In the genomic region with DNA sequence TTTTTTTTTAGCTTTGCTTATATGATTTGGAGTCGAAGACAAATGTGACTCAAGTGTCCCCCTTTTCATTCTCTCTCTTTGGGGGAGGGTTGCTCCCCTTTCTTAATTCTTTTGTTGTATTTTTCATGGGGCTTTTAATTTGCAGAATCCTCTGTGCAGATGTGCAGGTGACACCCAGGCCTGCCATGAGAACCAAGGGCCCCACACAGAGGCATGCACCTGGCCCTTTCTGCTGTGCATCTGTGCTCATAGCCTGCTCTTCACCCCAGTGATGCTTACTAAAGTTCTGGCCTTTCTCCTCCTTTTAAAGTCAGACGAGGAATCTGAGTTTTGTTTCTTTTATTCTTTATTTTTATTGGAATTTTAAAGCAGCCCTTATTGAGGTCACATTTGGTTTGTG, we compare ENCODE assay signal across 8 mouse cellular contexts.
"Had no signal": no experiment of that assay in that cellular context is flagged by ENCODE, and none has a peak within 500 bp of the region (broad histone marks: within the 10 kb centered on the region; RNA-seq: fewer than 3 reads in every experiment).

No protein-coding gene starts in this region.

- DNase-seq: kidney, adult 18-20 months; kidney, adult 9 months; kidney, postnatal 14 days; layer of hippocampus, adult 9-11 months; left cerebral cortex, postnatal 4 days; liver, postnatal 0 days; lung, embryonic 14.5 days; right cerebral cortex, postnatal 4 days had no signal
